Comparison of ENCODE assay signal across 7 mouse cellular contexts in the genomic region with DNA sequence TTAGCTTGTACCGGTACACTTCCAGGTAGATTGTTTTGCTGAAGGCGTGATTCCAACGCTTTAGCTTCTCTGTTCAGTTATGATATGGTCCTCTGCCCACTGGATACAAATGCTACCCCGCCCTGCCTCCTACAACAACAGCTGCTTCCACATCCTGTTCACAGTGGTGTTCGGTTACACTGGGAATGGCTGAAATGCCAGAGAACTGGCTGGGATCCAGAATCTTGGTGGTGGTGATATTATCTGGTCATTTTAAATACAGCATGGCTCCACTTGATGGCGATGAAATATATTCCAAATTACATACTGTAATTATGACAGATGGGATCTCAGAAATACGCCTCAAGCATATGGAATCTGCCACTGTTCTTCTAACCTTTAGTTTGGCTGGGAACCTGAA. TPM values are rescaled to one million over a fixed set of nuclear protein-coding genes. Genes with fewer than 3 reads are reported as not detected.
DNase-seq lines count a peak whose midpoint lies in the region; ATAC-seq and TF ChIP-seq lines count a peak whose summit lies in the region.

No protein-coding gene starts in this region.

- peak; percentile 73 for ATAC-seq in heart, embryonic 16.5 days (replicated peaks; ENCODE audit: extremely low read depth, insufficient read depth, low FRiP score)
- peak; percentile 80 for ATAC-seq in lung, postnatal 0 days
- ATAC-seq in erythroblast, adult 5-6 weeks (replicated peaks; ENCODE audit: low FRiP score, poor library complexity, severe bottlenecking): no peak

- H3K4me2 ChIP-seq in heart, embryonic 16.5 days (ENCODE audit: low read depth, low read length): no peak overlapping the region
- no peak overlapping the region for H3K4me2 ChIP-seq in lung, postnatal 0 days (replicated peaks; ENCODE audit: low read depth, low read length)

- no peaks in the 10 kb centered on the region for H3K27me3 ChIP-seq in heart, embryonic 16.5 days (ENCODE audit: control insufficient read depth, insufficient read depth, low read length)
- no peaks in the 10 kb centered on the region for H3K27me3 ChIP-seq in lung, postnatal 0 days (replicated peaks; ENCODE audit: insufficient read depth, low read length)

- H3K4me3 ChIP-seq in heart, embryonic 16.5 days (ENCODE audit: low read length): no peak overlapping the region
- H3K4me3 ChIP-seq in lung, postnatal 0 days (ENCODE audit: low read depth, low read length): no peak overlapping the region

- peaks cover 7% of the 10 kb centered on the region for H3K4me1 ChIP-seq in heart, embryonic 16.5 days (ENCODE audit: control insufficient read depth, insufficient read depth, low read length)
- H3K4me1 ChIP-seq in lung, postnatal 0 days (ENCODE audit: insufficient read depth, low read depth, low read length): no peaks in the 10 kb centered on the region

- H3K27ac ChIP-seq in heart, embryonic 16.5 days (ENCODE audit: low read length): 0 out of 2 replicates have a peak overlapping the region, but pooled peaks have one; percentile 27
- H3K27ac ChIP-seq in lung, postnatal 0 days (ENCODE audit: low read length): no peak overlapping the region

- no peaks in the 10 kb centered on the region for H3K36me3 ChIP-seq in heart, embryonic 16.5 days (ENCODE audit: control insufficient read depth, insufficient read depth)
- no peaks in the 10 kb centered on the region for H3K36me3 ChIP-seq in lung, postnatal 0 days (ENCODE audit: insufficient read depth, low read length)

- DNase-seq in urinary bladder, postnatal 14 days (ENCODE audit: low spot score): peak; percentile 22
- no peak for DNase-seq in urinary bladder, adult 2 months (ENCODE audit: low spot score)
- DNase-seq in cerebellum, postnatal 36 days: peak; percentile 3 to 31
- DNase-seq in kidney, postnatal 36 days: peak; percentile 68 to 77
- DNase-seq in lung, postnatal 0 days (ENCODE audit: low spot score): peak; percentile 65

- 32% methylated on average over 7 of the region's 7 CpGs for WGBS in heart, embryonic 16.5 days
- WGBS in lung, postnatal 0 days: 42% methylated on average over 7 of the region's 7 CpGs

- H3K9me3 ChIP-seq in heart, embryonic 16.5 days (replicated peaks; ENCODE audit: control insufficient read depth, low read length): no peaks in the 10 kb centered on the region
- H3K9me3 ChIP-seq in lung, postnatal 0 days (ENCODE audit: low read length): no peaks in the 10 kb centered on the region

- no peak overlapping the region for H3K9ac ChIP-seq in heart, embryonic 16.5 days (ENCODE audit: low read length)
- H3K9ac ChIP-seq in lung, postnatal 0 days (replicated peaks; ENCODE audit: low read depth): no peak overlapping the region

- peak; percentile 6; the same call in 1 of the 2 replicates for TF ChIP-seq CTCF in lung, postnatal 0 days (IDR thresholded peaks at IDR 0.05)

- TF ChIP-seq EP300 in lung, postnatal 0 days (IDR thresholded peaks at IDR 0.05): peak; percentile 25; the same call in 1 of the 2 replicates

RNA-seq across cellular contexts. Expression of gene Tspan12, which starts 42.1 kb away (rescaled TPM):
- polyA plus RNA-seq in urinary bladder, adult 2 months (2012; rRNA removed): 24.7 and 27.9 TPM in 2 replicates
- polyA plus RNA-seq in heart, embryonic 16.5 days (2015; fragmentation: Nextera tagmentation; extraction: Ambion mirVana): 85.3 and 89.0 TPM in 2 replicates
- polyA plus RNA-seq in lung, postnatal 0 days (2015; fragmentation: Nextera tagmentation; extraction: Ambion mirVana): 84.2 and 85.5 TPM in 2 replicates
- total RNA-seq in erythroblast, adult 5-6 weeks (2015; ENCODE audit: low replicate concordance): not detected in 2 replicates
- total RNA-seq in erythroblast, adult 5-6 weeks (2017; ENCODE audit: low replicate concordance): 5.0 TPM in 1 of 2 replicates, not detected in the other

RNA-seq across cellular contexts. Expression of gene Ing3, which starts 54.9 kb away (rescaled TPM):
- 15.5 and 16.1 TPM in 2 replicates for polyA plus RNA-seq in urinary bladder, adult 2 months (2012; rRNA removed)
- 35.2 and 39.7 TPM in 2 replicates for polyA plus RNA-seq in heart, embryonic 16.5 days (2015; fragmentation: Nextera tagmentation; extraction: Ambion mirVana)
- polyA plus RNA-seq in lung, postnatal 0 days (2015; fragmentation: Nextera tagmentation; extraction: Ambion mirVana): 43.7 and 46.7 TPM in 2 replicates
- total RNA-seq in erythroblast, adult 5-6 weeks (2015; ENCODE audit: low replicate concordance): 14.8 and 19.6 TPM in 2 replicates
- total RNA-seq in erythroblast, adult 5-6 weeks (2017; ENCODE audit: low replicate concordance): 18.8 and 32.6 TPM in 2 replicates
